Mouse (Mus musculus): ENCODE data around the gene Synrg. TPM values are rescaled to one million over a fixed set of nuclear protein-coding genes. Genes with fewer than 3 reads are reported as not detected.

Synrg gene
- polyA plus RNA-seq, 1 experiment from 2014 or later, result 30.9 TPM

DNA sequence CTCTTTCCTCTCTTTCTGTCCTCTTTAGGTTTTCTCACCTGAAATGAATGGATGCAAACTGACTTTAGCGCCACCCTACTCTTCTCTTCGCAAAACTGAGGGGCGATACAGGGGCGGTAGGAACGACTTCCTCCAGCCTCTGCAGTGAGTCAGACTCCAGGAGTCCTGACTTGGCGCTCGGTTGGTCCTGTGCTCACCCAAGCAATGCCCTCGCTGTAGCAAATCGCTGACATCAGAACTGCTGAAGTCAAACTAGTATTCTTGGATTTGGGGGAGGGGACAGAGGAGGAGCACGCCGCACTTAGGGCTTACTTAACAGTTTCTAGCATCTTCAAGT lies 104.8 kb downstream of the Synrg start, which contains the start of gene Dusp14:
Gene Dusp14 (minus strand): TSS at position 228 of the 337 bp plus-strand sequence.
- WGBS, result 13% methylated on average over 11 of the region's 11 CpGs
- Histone ChIP-seq H3K9me3 (no peaks in the 10 kb centered on the region), H3K27ac (peak within 1 kb of the TSS; percentile 40; the same call in 1 of the 2 replicates), H3K4me3 (peak within 1 kb of the TSS; percentile 64), H3K27me3 (peaks cover 52% of the 10 kb centered on the region), H3K4me1 (replicated peaks) (peaks cover 29% of the 10 kb centered on the region), H3K9ac (peak within 1 kb of the TSS; percentile 75), H3K4me2 (peak within 1 kb of the TSS; percentile 86), H3K36me3 (no peaks in the 10 kb centered on the region)
- ATAC-seq (ENCODE audit: low FRiP score), result no peak

DNA sequence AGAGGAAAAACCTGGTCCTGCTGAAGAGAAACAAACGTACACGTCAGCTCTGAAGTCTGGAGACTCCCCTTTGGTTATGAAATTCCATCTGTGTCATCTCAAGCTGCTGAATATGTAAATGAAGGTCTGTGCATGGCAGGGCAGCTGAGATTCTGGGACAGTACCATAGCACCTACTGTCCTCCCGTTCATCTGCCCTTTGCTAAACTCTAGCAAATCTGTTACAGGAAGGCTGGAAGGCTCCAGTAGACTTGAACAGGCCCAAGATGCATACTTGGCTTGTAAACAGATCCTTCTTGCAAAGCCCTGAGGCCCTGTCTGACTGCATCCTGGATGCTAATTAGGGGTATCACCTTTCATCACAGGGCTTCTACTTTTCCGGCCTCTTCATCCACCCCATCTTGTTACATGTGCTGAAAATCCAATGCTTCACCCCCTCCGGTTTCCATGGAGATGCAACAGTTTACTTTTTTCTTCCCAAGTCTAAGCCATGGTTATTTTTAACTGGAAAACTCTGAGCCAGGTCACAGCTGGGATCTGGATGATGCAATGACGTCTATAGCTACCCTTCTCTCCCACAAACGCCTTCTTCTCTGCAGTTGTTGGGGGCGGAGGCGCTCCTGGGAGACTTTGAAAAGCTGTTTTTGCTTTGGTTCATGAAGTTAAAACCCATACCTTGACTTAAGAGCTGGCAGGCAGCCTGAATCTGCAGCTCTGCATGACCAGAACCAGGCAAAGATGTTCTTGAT lies 108.8 kb downstream of the Synrg start:
- no peak overlapping the region for H3K4me3 ChIP-seq
- H3K9me3 ChIP-seq, result no peaks in the 10 kb centered on the region
- no peak for ATAC-seq (ENCODE audit: low FRiP score)
- WGBS, result 59% methylated on average over 9 of the region's 9 CpGs
- no peak overlapping the region for H3K9ac ChIP-seq
- no peak overlapping the region for H3K4me2 ChIP-seq
- H3K27me3 ChIP-seq, result peaks cover 20% of the 10 kb centered on the region
- H3K4me1 ChIP-seq (replicated peaks), result peaks cover 9% of the 10 kb centered on the region
- no peaks in the 10 kb centered on the region for H3K36me3 ChIP-seq
- no peak overlapping the region for H3K27ac ChIP-seq

DNA sequence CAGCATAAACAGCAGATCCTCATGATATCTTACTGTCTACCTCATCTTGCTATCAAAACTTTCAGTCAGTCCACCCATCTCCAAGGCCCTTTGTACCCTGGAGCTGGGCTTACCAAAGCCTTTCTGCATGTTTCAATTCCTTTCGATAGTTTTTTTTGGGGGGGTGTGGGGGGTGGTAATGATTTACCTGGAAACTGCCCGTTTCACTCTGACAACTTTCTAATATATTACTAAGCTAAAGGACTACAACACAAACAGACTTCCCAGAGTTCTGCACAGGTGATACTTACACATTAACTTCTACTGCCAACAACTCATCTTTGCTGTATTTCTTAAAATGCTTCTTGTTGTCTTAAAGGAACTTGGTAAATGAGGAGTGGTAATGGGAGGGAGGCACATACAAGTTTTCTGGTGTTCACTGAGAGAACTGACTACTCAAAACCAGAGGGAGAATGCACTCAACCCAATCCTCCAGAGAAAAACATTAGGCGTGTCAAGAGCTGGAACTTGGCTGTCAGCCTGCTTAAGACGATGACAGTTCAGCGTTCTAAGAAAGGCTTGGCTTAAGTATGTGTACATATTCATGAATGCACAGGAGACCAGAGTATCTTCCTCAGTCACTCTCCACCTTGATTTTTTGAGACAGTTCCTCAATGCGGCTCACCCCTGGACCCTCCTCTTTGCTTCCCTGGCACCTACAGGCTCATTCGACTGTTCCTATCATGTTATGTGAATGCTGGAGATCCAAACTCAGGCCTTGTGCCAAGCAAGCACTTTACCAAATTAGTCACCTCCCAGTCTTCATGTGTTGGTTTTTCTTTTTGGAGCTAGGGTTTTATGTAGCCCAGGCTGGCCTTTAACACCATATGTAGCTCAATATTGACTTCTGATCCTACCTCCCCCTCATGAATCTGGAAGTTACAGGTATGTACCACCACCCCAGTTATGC lies 109.9 kb downstream of the Synrg start:
- no peaks in the 10 kb centered on the region for H3K9me3 ChIP-seq
- ATAC-seq (ENCODE audit: low FRiP score), result no peak
- 79% methylated on average over 7 of the region's 7 CpGs for WGBS

DNA sequence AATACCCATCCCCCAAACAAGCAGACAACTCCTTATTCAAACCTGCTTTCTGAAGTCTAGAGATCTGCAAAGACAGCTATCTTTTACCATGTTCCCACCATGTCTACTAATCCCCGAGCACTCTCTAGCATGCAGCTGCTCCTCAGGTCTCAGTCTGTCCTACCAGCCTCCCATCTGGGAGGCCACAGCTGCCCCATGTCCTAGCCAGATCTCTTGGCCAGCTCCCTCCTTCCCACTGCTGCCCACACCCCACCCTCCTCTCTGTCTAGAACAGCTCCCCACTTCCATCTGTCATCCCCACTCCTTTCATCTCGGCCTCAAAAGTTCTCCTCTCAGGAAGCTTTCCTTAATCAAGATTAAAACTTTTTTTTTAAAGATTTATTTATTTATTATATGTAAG lies 112.8 kb downstream of the Synrg start:
- 85% methylated on average over 2 of the region's 2 CpGs for WGBS
- Histone ChIP-seq H3K9ac (no peak overlapping the region), H3K27ac (no peak overlapping the region), H3K4me1 (replicated peaks) (0 out of 2 replicates have a peak, but pooled peaks cover 2% of the 10 kb centered on the region), H3K4me3 (no peak overlapping the region), H3K9me3 (no peaks in the 10 kb centered on the region), H3K36me3 (peaks cover 21% of the 10 kb centered on the region), H3K27me3 (no peaks in the 10 kb centered on the region), H3K4me2 (no peak overlapping the region)
- ATAC-seq (ENCODE audit: low FRiP score), result no peak

More for the DNA sequence above, 109.9 kb downstream of the Synrg start:
- Histone ChIP-seq H3K9ac (no peak overlapping the region), H3K27ac (no peak overlapping the region), H3K27me3 (peaks cover 14% of the 10 kb centered on the region), H3K4me1 (replicated peaks) (peaks cover 2% of the 10 kb centered on the region; the same call in 1 of the 2 replicates), H3K4me2 (no peak overlapping the region), H3K4me3 (no peak overlapping the region), H3K36me3 (peaks cover 7% of the 10 kb centered on the region)

DNA sequence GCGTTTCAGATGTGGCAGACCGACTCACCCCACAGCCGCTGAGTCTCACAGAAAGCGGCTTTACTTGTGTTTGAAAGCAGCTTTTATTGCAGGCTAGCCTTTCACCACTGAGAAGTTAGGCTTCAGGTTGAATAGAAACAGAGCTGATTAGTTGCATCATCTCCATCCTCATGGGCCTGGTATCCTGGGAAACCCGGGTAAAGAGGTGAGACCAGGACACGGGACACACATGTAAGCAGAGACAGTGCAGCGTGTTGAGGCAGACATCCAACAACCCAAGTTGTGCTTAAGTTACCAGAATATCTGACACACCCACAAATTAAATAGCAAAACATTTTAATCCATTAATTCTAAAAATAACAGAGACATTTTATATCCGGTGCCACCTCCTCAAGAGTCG lies 114.4 kb downstream of the Synrg start:
- Histone ChIP-seq H3K4me3 (no peak overlapping the region), H3K27ac (no peak overlapping the region), H3K4me1 (replicated peaks) (0 out of 2 replicates have a peak, but pooled peaks cover 2% of the 10 kb centered on the region), H3K4me2 (no peak overlapping the region), H3K27me3 (no peaks in the 10 kb centered on the region), H3K9me3 (no peaks in the 10 kb centered on the region), H3K9ac (no peak overlapping the region), H3K36me3 (peaks cover 31% of the 10 kb centered on the region)
- ATAC-seq (ENCODE audit: low FRiP score), result no peak
- 90% methylated on average over 9 of the region's 9 CpGs for WGBS

DNA sequence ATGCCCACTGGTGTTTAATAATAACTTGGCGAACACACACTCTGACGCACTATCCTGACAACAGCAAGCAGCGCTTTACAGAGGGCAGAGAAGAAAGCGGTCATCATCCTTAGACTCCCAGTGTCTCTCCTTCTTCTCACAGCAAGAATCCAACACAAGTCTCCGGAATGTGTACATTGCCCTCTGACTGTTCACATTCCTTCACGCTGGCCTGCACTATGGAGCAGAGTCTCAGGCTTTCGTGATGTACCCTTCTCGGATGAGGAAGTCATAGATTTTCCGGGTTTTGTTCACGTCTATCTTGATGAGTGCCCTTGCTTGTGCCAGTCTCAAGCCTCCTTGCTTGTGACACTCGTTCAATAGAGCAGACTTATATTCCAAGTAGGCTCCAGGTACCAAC lies 115.1 kb downstream of the Synrg start:
- Histone ChIP-seq H3K36me3 (peaks cover 33% of the 10 kb centered on the region), H3K27me3 (no peaks in the 10 kb centered on the region), H3K4me2 (no peak overlapping the region), H3K9ac (no peak overlapping the region), H3K4me1 (replicated peaks) (0 out of 2 replicates have a peak, but pooled peaks cover 2% of the 10 kb centered on the region), H3K9me3 (no peaks in the 10 kb centered on the region), H3K27ac (no peak overlapping the region), H3K4me3 (no peak overlapping the region)
- 91% methylated on average over 11 of the region's 11 CpGs for WGBS
- ATAC-seq (ENCODE audit: low FRiP score), result no peak

DNA sequence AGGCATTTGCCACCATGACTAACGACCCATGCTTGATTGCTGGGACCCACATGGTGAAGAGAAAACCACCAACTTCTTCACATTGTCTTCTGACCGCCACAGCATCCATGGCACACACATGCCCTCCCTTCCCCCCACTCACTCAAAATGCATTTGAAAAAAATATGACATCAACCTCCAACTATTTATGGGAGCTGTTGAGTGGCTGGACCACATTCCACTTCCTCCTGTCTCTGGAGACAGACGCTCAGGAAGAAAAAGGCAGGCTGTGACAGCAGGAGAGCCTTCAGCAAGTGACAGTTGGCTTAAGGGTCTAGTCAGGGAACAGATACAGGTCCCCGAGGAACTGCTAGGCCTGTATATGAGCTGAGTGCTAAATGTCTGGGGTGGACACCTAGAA lies 115.7 kb downstream of the Synrg start:
- no peaks in the 10 kb centered on the region for H3K9me3 ChIP-seq
- H3K36me3 ChIP-seq, result peaks cover 37% of the 10 kb centered on the region
- no peak for ATAC-seq (ENCODE audit: low FRiP score)
- H3K4me1 ChIP-seq (replicated peaks), result 0 out of 2 replicates have a peak, but pooled peaks cover 2% of the 10 kb centered on the region
- H3K4me3 ChIP-seq, result no peak overlapping the region
- no peak overlapping the region for H3K4me2 ChIP-seq
- H3K27me3 ChIP-seq, result no peaks in the 10 kb centered on the region
- no peak overlapping the region for H3K27ac ChIP-seq
- 86% methylated on average over 4 of the region's 4 CpGs for WGBS
- H3K9ac ChIP-seq, result no peak overlapping the region

DNA sequence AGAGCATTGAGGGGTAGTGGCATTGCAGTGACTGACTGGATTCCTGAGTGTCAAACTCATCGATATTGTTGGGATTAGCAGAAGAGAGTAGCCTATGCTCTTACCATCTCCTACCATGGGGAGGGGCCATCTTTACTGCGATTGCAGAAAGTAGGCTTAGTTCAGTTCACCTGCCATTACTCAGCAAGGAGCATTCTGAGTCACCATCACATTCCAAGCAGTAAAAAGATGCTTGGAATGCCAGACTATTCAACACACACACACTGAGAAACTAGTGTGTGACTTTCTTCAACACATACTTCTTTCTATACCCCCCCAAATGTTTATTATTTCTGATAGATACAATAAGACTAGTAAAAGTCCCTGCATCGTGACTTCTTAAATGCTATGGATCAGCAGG lies 116.1 kb downstream of the Synrg start:
- Histone ChIP-seq H3K4me3 (no peak overlapping the region), H3K9me3 (no peaks in the 10 kb centered on the region), H3K4me2 (no peak overlapping the region), H3K27me3 (no peaks in the 10 kb centered on the region), H3K9ac (no peak overlapping the region), H3K27ac (no peak overlapping the region), H3K36me3 (peaks cover 37% of the 10 kb centered on the region), H3K4me1 (replicated peaks) (0 out of 2 replicates have a peak, but pooled peaks cover 2% of the 10 kb centered on the region)
- WGBS, result 91% methylated on average over 3 of the region's 3 CpGs
- ATAC-seq (ENCODE audit: low FRiP score), result no peak

DNA sequence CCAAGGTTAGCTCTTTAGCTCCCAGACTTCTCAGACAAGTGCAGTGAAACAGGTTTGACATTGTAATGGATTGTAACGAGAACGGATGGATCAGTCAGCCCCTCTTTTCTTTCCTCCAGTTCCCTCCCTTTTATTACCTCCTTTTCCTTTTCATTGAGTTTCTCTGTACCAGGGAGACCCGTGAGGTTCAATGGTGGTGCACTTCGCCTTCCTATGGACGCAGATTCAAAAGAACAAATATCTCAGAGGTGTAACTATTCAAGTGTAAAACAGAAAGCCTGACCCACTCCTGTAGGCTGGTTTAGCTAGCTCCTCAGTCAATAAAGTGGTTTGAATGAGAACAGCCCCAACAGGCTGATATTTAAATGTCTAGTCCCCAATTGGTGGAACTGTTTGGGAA lies 117.7 kb downstream of the Synrg start:
- Histone ChIP-seq H3K9ac (no peak overlapping the region), H3K9me3 (no peaks in the 10 kb centered on the region), H3K36me3 (peaks cover 49% of the 10 kb centered on the region), H3K27me3 (no peaks in the 10 kb centered on the region), H3K27ac (no peak overlapping the region), H3K4me2 (no peak overlapping the region), H3K4me1 (replicated peaks) (no peaks in the 10 kb centered on the region), H3K4me3 (no peak overlapping the region)
- no peak for ATAC-seq (ENCODE audit: low FRiP score)
- 83% methylated on average over 5 of the region's 5 CpGs for WGBS

DNA sequence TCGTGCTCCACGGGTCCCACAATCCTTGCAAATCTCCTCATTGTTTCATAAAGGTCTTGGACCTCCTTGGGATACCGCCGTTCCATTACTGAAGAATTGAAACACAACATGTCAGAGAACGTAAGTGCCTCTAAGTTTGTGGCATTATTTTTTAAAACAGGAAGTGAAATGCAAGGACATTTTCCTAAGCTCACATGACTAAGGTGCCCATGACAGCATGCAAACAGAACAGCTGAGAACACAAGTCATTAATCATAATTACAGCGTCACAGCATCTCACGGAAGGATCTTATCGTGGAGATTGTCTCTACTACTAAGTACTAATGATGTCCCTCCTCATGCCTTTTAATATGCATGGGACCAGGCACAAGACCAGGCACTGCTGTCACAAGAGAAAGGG lies 126.3 kb downstream of the Synrg start:
- peaks cover 70% of the 10 kb centered on the region for H3K36me3 ChIP-seq
- 82% methylated on average over 8 of the region's 8 CpGs for WGBS
- H3K4me3 ChIP-seq, result no peak overlapping the region
- no peak overlapping the region for H3K27ac ChIP-seq
- H3K27me3 ChIP-seq, result no peaks in the 10 kb centered on the region
- H3K4me2 ChIP-seq, result no peak overlapping the region
- no peaks in the 10 kb centered on the region for H3K4me1 ChIP-seq (replicated peaks)
- ATAC-seq (ENCODE audit: low FRiP score), result no peak
- H3K9me3 ChIP-seq, result no peaks in the 10 kb centered on the region
- no peak overlapping the region for H3K9ac ChIP-seq

Measured in hindbrain, embryonic 13.5 days (tissue).